Mouse (Mus musculus): ENCODE results near the gene Batf3. TPM values are rescaled to one million over a fixed set of nuclear protein-coding genes. Genes with fewer than 3 reads are reported as not detected.

The Batf3 gene
- polyA plus RNA-seq, 1 experiment from 2014 or later, result 1.6 TPM

GRCm38 (mm10) chr1:191131692-191132091 lies 34.0 kb downstream of the Batf3 start:
- 77% methylated on average over 2 of the region's 2 CpGs for WGBS (ENCODE audit: insufficient replicate concordance)
- Histone ChIP-seq H3K27me3 (ENCODE audit: insufficient read depth, low read length) (no peaks in the 10 kb centered on the region), H3K4me3 (ENCODE audit: low read depth, low read length) (no peak overlapping the region), H3K9me3 (ENCODE audit: low read length) (0 out of 2 replicates have a peak, but pooled peaks cover 4% of the 10 kb centered on the region), H3K27ac (ENCODE audit: low read depth) (no peak overlapping the region), H3K4me2 (ENCODE audit: low read depth, low read length) (no peak overlapping the region), H3K36me3 (replicated peaks; ENCODE audit: insufficient read depth, low read length) (no peaks in the 10 kb centered on the region), H3K9ac (replicated peaks) (no peak overlapping the region), H3K4me1 (ENCODE audit: insufficient read depth) (peaks cover 11% of the 10 kb centered on the region)
- no peak for TF ChIP-seq CTCF (IDR thresholded peaks at IDR 0.05; ENCODE audit: low read depth)
- no peak for TF ChIP-seq EP300 (IDR thresholded peaks at IDR 0.05; ENCODE audit: low read depth)
- ATAC-seq (no peak), DNase-seq (no peak)

GRCm38 (mm10) chr1:191132240-191132639 lies 34.6 kb downstream of the Batf3 start:
- 62% methylated on average over 5 of the region's 5 CpGs for WGBS (ENCODE audit: insufficient replicate concordance)
- H3K36me3 ChIP-seq (replicated peaks; ENCODE audit: insufficient read depth, low read length), result no peaks in the 10 kb centered on the region
- H3K27ac ChIP-seq (ENCODE audit: low read depth), result no peak overlapping the region
- DNase-seq (no peak), ATAC-seq (no peak)
- no peak overlapping the region for H3K9ac ChIP-seq (replicated peaks)
- H3K4me1 ChIP-seq (ENCODE audit: insufficient read depth), result peaks cover 11% of the 10 kb centered on the region
- H3K4me3 ChIP-seq (ENCODE audit: low read depth, low read length), result no peak overlapping the region
- 0 out of 2 replicates have a peak, but pooled peaks cover 4% of the 10 kb centered on the region for H3K9me3 ChIP-seq (ENCODE audit: low read length)
- no peak for TF ChIP-seq CTCF (IDR thresholded peaks at IDR 0.05; ENCODE audit: low read depth)
- no peak overlapping the region for H3K4me2 ChIP-seq (ENCODE audit: low read depth, low read length)
- no peaks in the 10 kb centered on the region for H3K27me3 ChIP-seq (ENCODE audit: insufficient read depth, low read length)

GRCm38 (mm10) chr1:191132934-191133333 lies 35.3 kb downstream of the Batf3 start:
- no peak for DNase-seq

GRCm38 (mm10) chr1:191135406-191135805 lies 37.8 kb downstream of the Batf3 start:
- DNase-seq (no peak), ATAC-seq (no peak)
- TF ChIP-seq CTCF (IDR thresholded peaks at IDR 0.05; ENCODE audit: low read depth) (no peak), EP300 (IDR thresholded peaks at IDR 0.05; ENCODE audit: low read depth) (no peak)
- WGBS (ENCODE audit: insufficient replicate concordance), result 64% methylated on average over 4 of the region's 4 CpGs
- no peaks in the 10 kb centered on the region for H3K36me3 ChIP-seq (replicated peaks; ENCODE audit: insufficient read depth, low read length)
- no peak overlapping the region for H3K4me2 ChIP-seq (ENCODE audit: low read depth, low read length)
- H3K27me3 ChIP-seq (ENCODE audit: insufficient read depth, low read length), result no peaks in the 10 kb centered on the region
- no peak overlapping the region for H3K27ac ChIP-seq (ENCODE audit: low read depth)
- no peak overlapping the region for H3K9ac ChIP-seq (replicated peaks)
- H3K4me3 ChIP-seq (ENCODE audit: low read depth, low read length), result no peak overlapping the region
- H3K9me3 ChIP-seq (ENCODE audit: low read length), result no peaks in the 10 kb centered on the region
- peaks cover 11% of the 10 kb centered on the region for H3K4me1 ChIP-seq (ENCODE audit: insufficient read depth)

More at GRCm38 (mm10) chr1:191132934-191133333, 35.3 kb downstream of the Batf3 start:
- Histone ChIP-seq H3K9ac (replicated peaks) (no peak overlapping the region), H3K9me3 (ENCODE audit: low read length) (0 out of 2 replicates have a peak, but pooled peaks cover 4% of the 10 kb centered on the region), H3K4me1 (ENCODE audit: insufficient read depth) (peaks cover 11% of the 10 kb centered on the region), H3K27ac (ENCODE audit: low read depth) (peak overlapping the region; percentile 11; the same call in 1 of the 2 replicates), H3K4me2 (ENCODE audit: low read depth, low read length) (peak overlapping the region; percentile 47), H3K4me3 (ENCODE audit: low read depth, low read length) (no peak overlapping the region), H3K36me3 (replicated peaks; ENCODE audit: insufficient read depth, low read length) (no peaks in the 10 kb centered on the region), H3K27me3 (ENCODE audit: insufficient read depth, low read length) (no peaks in the 10 kb centered on the region)
- 25% methylated on average over 5 of the region's 5 CpGs for WGBS (ENCODE audit: insufficient replicate concordance)
- TF ChIP-seq CTCF (IDR thresholded peaks at IDR 0.05; ENCODE audit: low read depth) (0 out of 2 replicates have a peak, but pooled peaks have one; percentile 7), EP300 (IDR thresholded peaks at IDR 0.05; ENCODE audit: low read depth) (no peak)
- peak; percentile 55 for ATAC-seq

GRCm38 (mm10) chr1:191138436-191138835 lies 40.8 kb downstream of the Batf3 start:
- H3K27me3 ChIP-seq (ENCODE audit: insufficient read depth, low read length), result no peaks in the 10 kb centered on the region
- 73% methylated on average over 4 of the region's 4 CpGs for WGBS (ENCODE audit: insufficient replicate concordance)
- H3K27ac ChIP-seq (ENCODE audit: low read depth), result no peak overlapping the region
- no peaks in the 10 kb centered on the region for H3K9me3 ChIP-seq (ENCODE audit: low read length)
- no peak overlapping the region for H3K4me2 ChIP-seq (ENCODE audit: low read depth, low read length)
- peaks cover under 1% of the 10 kb centered on the region for H3K4me1 ChIP-seq (ENCODE audit: insufficient read depth)
- ATAC-seq (no peak), DNase-seq (no peak)
- TF ChIP-seq EP300 (IDR thresholded peaks at IDR 0.05; ENCODE audit: low read depth), result no peak
- H3K9ac ChIP-seq (replicated peaks), result no peak overlapping the region
- no peak overlapping the region for H3K4me3 ChIP-seq (ENCODE audit: low read depth, low read length)
- no peaks in the 10 kb centered on the region for H3K36me3 ChIP-seq (replicated peaks; ENCODE audit: insufficient read depth, low read length)

- Histone ChIP-seq H3K4me3 (ENCODE audit: low read depth, low read length) (no peak overlapping the region), H3K9ac (replicated peaks) (no peak overlapping the region), H3K9me3 (ENCODE audit: low read length) (no peaks in the 10 kb centered on the region), H3K4me2 (ENCODE audit: low read depth, low read length) (no peak overlapping the region), H3K27me3 (ENCODE audit: insufficient read depth, low read length) (no peaks in the 10 kb centered on the region), H3K27ac (ENCODE audit: low read depth) (no peak overlapping the region), H3K36me3 (replicated peaks; ENCODE audit: insufficient read depth, low read length) (no peaks in the 10 kb centered on the region), H3K4me1 (ENCODE audit: insufficient read depth) (no peaks in the 10 kb centered on the region)
- no peak for TF ChIP-seq CTCF (IDR thresholded peaks at IDR 0.05; ENCODE audit: low read depth)
- TF ChIP-seq EP300 (IDR thresholded peaks at IDR 0.05; ENCODE audit: low read depth), result no peak
- no peak for DNase-seq
- WGBS (ENCODE audit: insufficient replicate concordance), result 34% methylated on average over 7 of the region's 7 CpGs
- no peak for ATAC-seq
Measured at GRCm38 (mm10) chr1:191138874-191139495, 41.3 kb downstream of the Batf3 start.

All from liver, postnatal 0 days (tissue).